Mouse (Mus musculus): ENCODE data around the gene Mylk4. TPM values are rescaled to one million over a fixed set of nuclear protein-coding genes. Genes with fewer than 3 reads are reported as not detected.

Gene Mylk4
- total and polyA plus RNA-seq, 3 experiments = 0.04 TPM; not detected in 2

GRCm38 (mm10) chr13:32789781-32790180 lies 6.0 kb upstream of the Mylk4 start (continued):
- no peak for TF ChIP-seq GABPA (IDR thresholded peaks at IDR 0.05; ENCODE audit: insufficient replicate concordance, low read depth, low read length)

- Histone ChIP-seq H3K27me3 (replicated peaks) (no peaks in the 10 kb centered on the region), H3K79me2 (replicated peaks; ENCODE audit: control insufficient read depth, extremely low read depth, insufficient read depth, poor library complexity, severe bottlenecking) (no peaks in the 10 kb centered on the region), H3K9ac (ENCODE audit: insufficient read depth, low read depth) (no peak overlapping the region), H3K27ac (ENCODE audit: insufficient read depth, low read depth) (no peak overlapping the region), H3K4me1 (ENCODE audit: control insufficient read depth in 1 of 2, insufficient read depth in 2 of 2) (peaks cover 0 to 14% of the 10 kb centered on the region in 2 experiments; a peak in 2 of 4 replicates), H3K9me3 (replicated peaks; ENCODE audit: low read length) (no peaks in the 10 kb centered on the region), H3K4me3 (replicated peaks in 1 of 3; ENCODE audit: low read depth in 2 of 3, low read length in 2 of 3, poor library complexity in 1 of 3) (no peak overlapping the region), H3K36me3 (replicated peaks in 1 of 2; ENCODE audit: control insufficient read depth in 1 of 2, insufficient read depth in 1 of 2, low read length in 1 of 2) (no peaks in the 10 kb centered on the region), H3K4me2 (ENCODE audit: insufficient read depth, low read depth, poor library complexity, severe bottlenecking) (no peak overlapping the region)
- no peak for TF ChIP-seq CTCF (conservative IDR thresholded peaks at IDR 0.05 in 1 of 2, IDR thresholded peaks at IDR 0.05 in 1 of 2; ENCODE audit: low read depth in 2 of 2, low read length in 2 of 2)
- TF ChIP-seq HCFC1 (IDR thresholded peaks at IDR 0.05; ENCODE audit: low read depth, low read length) = no peak
- no peak for TF ChIP-seq E2F4 (IDR thresholded peaks at IDR 0.05; ENCODE audit: insufficient replicate concordance, low read depth, low read length)
- no peak for TF ChIP-seq ZNF384 (IDR thresholded peaks at IDR 0.05; ENCODE audit: low read depth, low read length)
- no peak for TF ChIP-seq ETS1 (conservative IDR thresholded peaks at IDR 0.05; ENCODE audit: low read depth, low read length)
- DNase-seq (ENCODE audit: extremely low read depth) = no peak
- in situ Hi-C loops (cut with MboI; ENCODE audit: low pct_ligation_motif_present, low pct_unique_long_range_greater_than_20kb, low sequenced_read_pairs) (no loop called here), dilution Hi-C loops (cut with MboI; ENCODE audit: extremely low pct_ligation_motif_present, extremely low pct_unique_long_range_greater_than_20kb, low sequenced_read_pairs) (no loop called here)
Measured at GRCm38 (mm10) chr13:32787584-32787983, 3.8 kb upstream of the Mylk4 start.

- no peak overlapping the region for H3K4me2 ChIP-seq (ENCODE audit: insufficient read depth, low read depth, poor library complexity, severe bottlenecking)
- H3K4me1 ChIP-seq (ENCODE audit: control insufficient read depth in 1 of 2, insufficient read depth in 2 of 2) = peaks cover 0 to 10% of the 10 kb centered on the region in 2 experiments; a peak in 2 of 4 replicates
- no peaks in the 10 kb centered on the region for H3K36me3 ChIP-seq (replicated peaks in 1 of 2; ENCODE audit: control insufficient read depth in 1 of 2, insufficient read depth in 1 of 2, low read length in 1 of 2)
- H3K27ac ChIP-seq (ENCODE audit: insufficient read depth, low read depth) = no peak overlapping the region
- dilution Hi-C loops (cut with MboI; ENCODE audit: extremely low pct_ligation_motif_present, extremely low pct_unique_long_range_greater_than_20kb, low sequenced_read_pairs) = no loop called here
- TF ChIP-seq RAD21 (IDR thresholded peaks at IDR 0.05; ENCODE audit: low read depth, low read length) (peak; percentile 30), CTCF (conservative IDR thresholded peaks at IDR 0.05 in 1 of 2, IDR thresholded peaks at IDR 0.05 in 1 of 2; ENCODE audit: low read depth in 2 of 2, low read length in 2 of 2) (peak in 1 of 2 experiments; percentile 64; a peak in 2 of 4 replicates), SMC3 (IDR thresholded peaks at IDR 0.05; ENCODE audit: low read depth, low read length) (peak; percentile 36), CHD2 (IDR thresholded peaks at IDR 0.05; ENCODE audit: low read length) (no peak)
- no peak overlapping the region for H3K9ac ChIP-seq (ENCODE audit: insufficient read depth, low read depth)
- H3K4me3 ChIP-seq (replicated peaks in 1 of 3; ENCODE audit: low read depth in 2 of 3, low read length in 2 of 3, poor library complexity in 1 of 3) = no peak overlapping the region
- in situ Hi-C loops (cut with MboI; ENCODE audit: low pct_ligation_motif_present, low pct_unique_long_range_greater_than_20kb, low sequenced_read_pairs) = no loop called here
- no peak for DNase-seq (ENCODE audit: extremely low read depth)
- no peaks in the 10 kb centered on the region for H3K27me3 ChIP-seq (replicated peaks)
- no peaks in the 10 kb centered on the region for H3K9me3 ChIP-seq (replicated peaks; ENCODE audit: low read length)
- H3K79me2 ChIP-seq (replicated peaks; ENCODE audit: control insufficient read depth, extremely low read depth, insufficient read depth, poor library complexity, severe bottlenecking) = no peaks in the 10 kb centered on the region
Measured at GRCm38 (mm10) chr13:32783055-32783454, 699 bp downstream of the Mylk4 start.

GRCm38 (mm10) chr13:32778861-32779260 lies 4.9 kb downstream of the Mylk4 start:
- no peak overlapping the region for H3K4me3 ChIP-seq (replicated peaks in 1 of 3; ENCODE audit: low read depth in 2 of 3, low read length in 2 of 3, poor library complexity in 1 of 3)
- H3K9ac ChIP-seq (ENCODE audit: insufficient read depth, low read depth) = no peak overlapping the region
- in situ Hi-C loops (cut with MboI; ENCODE audit: low pct_ligation_motif_present, low pct_unique_long_range_greater_than_20kb, low sequenced_read_pairs) = no loop called here
- H3K79me2 ChIP-seq (replicated peaks; ENCODE audit: control insufficient read depth, extremely low read depth, insufficient read depth, poor library complexity, severe bottlenecking) = no peaks in the 10 kb centered on the region
- no peaks in the 10 kb centered on the region for H3K36me3 ChIP-seq (replicated peaks in 1 of 2; ENCODE audit: control insufficient read depth in 1 of 2, insufficient read depth in 1 of 2, low read length in 1 of 2)
- DNase-seq (ENCODE audit: extremely low read depth) = no peak
- no peaks in the 10 kb centered on the region for H3K27me3 ChIP-seq (replicated peaks)
- no peak overlapping the region for H3K27ac ChIP-seq (ENCODE audit: insufficient read depth, low read depth)
- TF ChIP-seq E2F4 (IDR thresholded peaks at IDR 0.05; ENCODE audit: insufficient replicate concordance, low read depth, low read length) = no peak
- TF ChIP-seq IRF4 (IDR thresholded peaks at IDR 0.05; ENCODE audit: low read depth, low read length) = no peak
- no peak for TF ChIP-seq ZKSCAN1 (IDR thresholded peaks at IDR 0.05; ENCODE audit: borderline replicate concordance, low read depth, low read length)
- no peak for TF ChIP-seq USF1 (IDR thresholded peaks at IDR 0.05; ENCODE audit: low read depth, low read length)
- TF ChIP-seq MYC (IDR thresholded peaks at IDR 0.05; ENCODE audit: low read depth, low read length) = no peak
- TF ChIP-seq BHLHE40 (IDR thresholded peaks at IDR 0.05; ENCODE audit: low read depth, low read length) = no peak
- no peak for TF ChIP-seq UBTF (IDR thresholded peaks at IDR 0.05; ENCODE audit: low read depth, low read length)
- no peak for TF ChIP-seq MXI1 (IDR thresholded peaks at IDR 0.05; ENCODE audit: low read depth, low read length)
- no peak for TF ChIP-seq CHD2 (IDR thresholded peaks at IDR 0.05; ENCODE audit: low read length)
- H3K4me2 ChIP-seq (ENCODE audit: insufficient read depth, low read depth, poor library complexity, severe bottlenecking) = no peak overlapping the region
- H3K4me1 ChIP-seq (ENCODE audit: control insufficient read depth in 1 of 2, insufficient read depth in 2 of 2) = no peaks in the 10 kb centered on the region
- no peaks in the 10 kb centered on the region for H3K9me3 ChIP-seq (replicated peaks; ENCODE audit: low read length)
- dilution Hi-C loops (cut with MboI; ENCODE audit: extremely low pct_ligation_motif_present, extremely low pct_unique_long_range_greater_than_20kb, low sequenced_read_pairs) = no loop called here
